Mouse (Mus musculus) B cell, adult 2 months (primary cell): ENCODE data around the gene Parp14.

Source experiments
- DNase-seq, 2 experiments: peaks; one replicate each; pipeline ENCODE4 v3.0.0; 2022

Gene Parp14

DNA sequence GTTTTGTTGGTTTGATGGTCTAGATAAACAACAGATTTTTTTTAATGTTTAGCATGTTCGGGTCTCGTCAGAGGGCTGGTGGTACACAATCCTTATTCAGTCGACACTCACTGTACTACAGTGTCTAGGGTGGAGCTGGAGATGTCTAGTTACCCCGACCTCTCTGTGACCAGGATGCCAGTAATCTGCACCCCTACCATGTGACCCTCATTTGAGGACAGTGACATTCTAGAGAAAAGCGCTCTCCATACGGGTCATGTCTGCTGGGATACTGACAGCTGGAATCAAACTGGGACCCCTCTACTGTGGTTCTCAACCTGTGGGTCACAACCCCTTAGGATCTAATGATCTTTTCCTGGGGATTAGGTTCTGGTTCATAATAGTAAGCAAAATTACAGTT lies 1.7 kb downstream of the Parp14 start:
- DNase-seq: no peak

DNA sequence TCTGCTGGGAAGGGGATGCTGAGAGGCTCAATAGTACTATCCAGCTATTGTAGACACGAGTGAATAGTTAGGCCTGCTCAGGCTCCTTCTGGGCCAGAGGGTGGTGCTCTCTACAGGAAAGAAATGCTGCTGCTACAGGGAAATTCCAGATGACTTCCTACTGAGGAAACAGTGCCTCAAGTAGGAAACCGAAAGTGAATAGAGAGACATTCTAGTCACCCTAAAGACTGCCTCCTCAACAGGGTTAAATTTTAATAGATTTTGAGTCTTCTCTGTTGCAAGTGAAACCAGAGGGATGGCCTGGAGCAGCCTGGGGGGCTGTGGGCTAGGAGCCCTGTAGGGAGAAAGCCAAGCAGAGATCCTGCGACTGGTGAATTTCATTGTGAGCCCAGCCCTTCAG lies 2.2 kb downstream of the Parp14 start:
- DNase-seq: peak; percentile 22

DNA sequence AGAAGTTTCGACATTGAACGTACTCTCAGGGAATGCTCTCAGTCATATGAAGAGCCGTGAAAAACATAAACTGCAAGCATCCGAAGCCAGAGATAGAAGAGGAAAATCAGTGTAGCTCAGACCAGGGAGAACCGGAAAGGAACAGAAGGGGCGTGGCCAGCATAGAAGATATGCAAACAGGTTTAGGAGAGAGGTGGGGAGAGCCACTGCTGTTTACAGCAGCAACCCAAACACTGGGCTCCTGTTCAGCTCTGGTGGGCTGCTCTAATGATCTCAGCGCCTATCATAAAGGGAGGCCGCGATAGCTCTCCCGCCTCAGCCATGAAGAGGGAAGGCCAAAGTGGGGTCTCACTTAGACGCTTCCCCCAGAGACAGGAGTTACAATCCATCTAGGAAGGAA lies 3.6 kb downstream of the Parp14 start:
- DNase-seq: no peak

DNA sequence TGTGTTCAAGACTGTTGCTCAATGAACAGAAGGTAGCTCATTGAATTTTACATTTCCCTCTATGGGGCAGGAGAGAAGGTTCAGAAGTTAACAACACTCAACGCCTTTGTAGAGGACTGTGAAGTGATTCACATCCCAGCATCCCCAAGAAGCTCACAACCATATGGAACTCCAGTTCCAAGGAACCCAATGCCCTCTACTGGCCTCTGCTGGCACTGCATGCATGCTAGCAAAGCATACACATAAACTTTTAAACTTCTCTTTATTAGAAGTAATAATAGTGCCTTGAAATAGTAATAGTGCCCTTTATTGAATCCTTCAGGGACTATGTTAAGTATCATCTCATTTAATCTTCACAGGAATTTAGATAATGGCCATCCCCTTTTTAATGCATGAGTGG lies 9.3 kb downstream of the Parp14 start:
- DNase-seq: peak; percentile 43 to 46

DNA sequence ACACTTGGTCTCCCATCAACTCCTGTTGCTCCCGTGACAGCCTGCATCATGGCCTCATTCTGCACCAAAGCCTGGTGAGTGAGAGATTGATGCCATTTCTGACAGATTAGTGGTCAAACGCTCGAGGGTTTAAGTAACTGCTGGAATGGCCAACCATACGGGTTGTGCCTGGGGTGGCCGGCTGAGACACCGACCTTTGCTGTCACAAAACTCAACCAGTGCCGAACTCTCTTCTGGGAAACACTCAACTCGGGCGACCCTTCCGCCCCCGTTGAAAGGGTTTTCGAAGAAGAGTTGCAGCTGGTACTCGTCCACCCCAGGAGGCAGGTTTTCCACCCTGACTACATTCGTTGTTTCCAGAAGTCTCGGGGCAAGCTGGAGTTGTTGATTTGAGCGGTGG lies 11.1 kb downstream of the Parp14 start:
- no peak for DNase-seq

DNA sequence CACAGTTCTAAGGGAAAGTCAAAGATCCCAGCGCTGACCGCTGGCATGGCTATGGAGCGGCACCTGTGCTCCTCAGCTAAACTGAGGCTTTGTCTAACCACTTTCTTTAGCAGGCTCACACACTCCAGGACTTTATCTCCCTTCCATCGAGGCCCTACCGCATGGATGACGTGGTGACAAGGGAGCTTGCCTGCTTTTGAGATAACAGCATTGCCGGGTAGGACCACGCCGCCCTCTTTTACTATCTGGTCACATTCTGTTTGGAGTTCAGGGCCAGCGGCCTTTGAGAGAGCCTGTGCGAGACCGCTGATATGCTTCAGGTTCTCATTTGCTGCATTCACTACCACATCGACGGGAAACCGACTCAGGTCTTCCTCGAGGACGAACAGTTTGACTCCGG lies 14.6 kb downstream of the Parp14 start:
- no peak for DNase-seq

DNA sequence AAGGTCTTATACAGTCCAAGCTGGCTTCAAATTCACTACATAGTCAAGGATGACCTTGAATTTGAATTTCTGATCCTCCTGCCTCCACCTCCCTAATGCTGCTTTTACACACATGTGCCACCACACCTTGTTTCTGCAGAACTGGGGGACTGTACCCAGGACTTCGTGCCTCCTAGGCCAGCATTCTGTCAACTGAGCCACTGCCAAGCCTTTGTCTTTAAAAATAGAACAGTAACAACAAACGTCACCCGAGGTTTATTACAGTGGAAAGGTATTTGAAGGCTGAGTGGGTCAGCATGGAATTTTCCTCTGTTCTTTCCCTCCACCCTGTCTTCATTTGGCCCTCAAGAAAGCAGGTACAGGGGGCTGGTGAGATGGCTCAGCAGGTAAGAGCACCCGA lies 15.5 kb downstream of the Parp14 start:
- DNase-seq: no peak

DNA sequence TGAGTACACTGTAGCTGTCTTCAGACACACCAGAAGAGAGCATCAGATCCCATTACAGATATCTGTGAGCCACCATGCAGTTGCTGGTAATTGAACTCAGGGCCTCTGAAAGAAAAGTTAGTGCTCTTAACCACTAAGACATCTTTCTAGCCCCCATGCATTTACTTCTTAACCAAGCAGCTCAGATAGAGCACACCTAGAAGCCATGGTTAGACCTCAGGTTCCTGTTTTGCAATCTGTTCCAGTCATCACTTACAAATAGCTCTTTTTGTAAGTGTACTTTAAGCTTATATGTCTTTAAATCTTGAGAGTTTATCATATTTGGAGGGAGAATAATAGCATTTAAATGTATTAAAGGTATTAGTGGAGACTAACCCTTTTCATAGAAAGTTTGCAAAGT lies 24.2 kb downstream of the Parp14 start:
- DNase-seq: no peak

DNA sequence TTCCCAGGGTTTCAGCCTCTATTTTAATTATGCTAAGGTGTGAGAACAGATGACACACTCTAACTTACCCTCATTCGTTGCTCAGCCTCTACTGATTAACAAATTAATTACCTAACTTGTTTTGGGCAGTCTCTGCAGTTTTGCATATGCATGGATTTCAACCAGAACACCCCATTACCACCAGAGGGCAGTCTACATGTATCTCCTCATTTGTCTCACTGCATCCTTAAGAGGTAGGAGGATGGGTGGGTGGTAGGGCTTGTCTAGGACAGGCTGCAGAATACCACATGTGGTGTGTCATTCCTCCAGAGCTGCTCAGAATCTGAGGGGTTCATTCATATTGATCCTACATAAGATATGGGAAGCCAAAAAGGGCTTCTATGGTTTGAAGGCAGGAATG lies 31.7 kb downstream of the Parp14 start:
- DNase-seq: peak; percentile 58 to 66

DNA sequence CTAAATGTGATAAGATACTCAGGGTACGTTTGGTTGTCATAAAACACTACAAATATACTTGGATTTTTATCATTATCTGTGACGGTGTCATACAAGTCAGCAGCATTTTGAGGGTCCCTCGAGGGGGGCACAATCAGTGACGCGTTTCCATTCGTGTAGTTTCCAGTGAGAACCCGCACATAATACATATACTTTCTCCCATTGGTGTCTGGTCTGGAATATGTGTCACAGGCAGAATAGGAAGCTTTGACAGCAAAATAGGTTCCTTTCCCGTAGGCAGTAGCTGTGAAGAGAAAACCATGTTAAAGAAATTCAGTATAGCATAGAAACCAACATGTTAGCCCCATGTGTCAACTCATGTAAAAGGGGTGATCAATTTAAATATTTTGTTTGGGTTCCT lies 36.7 kb downstream of the Parp14 start:
- no peak for DNase-seq

DNA sequence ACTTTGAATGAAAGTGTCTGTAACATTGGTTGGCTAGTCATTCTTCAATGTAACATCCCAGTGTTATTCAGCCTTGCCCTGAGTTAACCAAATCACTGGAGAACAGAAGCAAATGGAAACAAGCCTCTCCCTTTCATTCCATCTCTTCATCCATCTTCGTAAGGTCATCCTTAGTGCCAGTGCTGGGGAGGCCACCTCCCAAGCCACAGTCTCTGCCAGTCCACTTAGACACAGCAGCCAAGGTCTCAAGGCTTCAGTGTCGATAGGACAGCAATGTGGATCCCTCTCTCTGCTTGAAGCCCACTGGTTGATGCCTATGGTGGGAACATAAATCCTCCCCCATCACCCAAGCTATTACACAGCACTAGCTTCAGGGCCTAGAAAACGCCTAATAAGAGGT lies 38.4 kb downstream of the Parp14 start:
- DNase-seq: no peak

DNA sequence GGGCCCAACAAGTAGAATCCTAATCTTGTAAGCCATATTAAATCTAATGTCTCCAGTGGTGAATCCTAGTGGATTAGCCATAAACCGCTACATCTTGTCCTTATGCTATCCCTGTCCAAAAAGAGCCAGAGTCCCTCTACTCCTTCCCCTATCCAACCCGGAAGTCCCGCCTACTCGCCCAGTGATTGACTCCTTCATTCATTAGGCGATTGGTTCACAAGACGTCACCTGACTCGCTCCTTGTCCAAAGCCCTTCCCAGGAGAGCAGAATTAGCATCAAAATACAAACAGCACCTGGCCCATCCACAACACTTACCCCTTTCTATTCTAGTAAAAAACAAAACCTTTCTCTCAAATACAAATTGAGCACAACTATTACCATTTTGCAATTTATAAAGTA lies 41.3 kb downstream of the Parp14 start:
- DNase-seq: no peak

DNA sequence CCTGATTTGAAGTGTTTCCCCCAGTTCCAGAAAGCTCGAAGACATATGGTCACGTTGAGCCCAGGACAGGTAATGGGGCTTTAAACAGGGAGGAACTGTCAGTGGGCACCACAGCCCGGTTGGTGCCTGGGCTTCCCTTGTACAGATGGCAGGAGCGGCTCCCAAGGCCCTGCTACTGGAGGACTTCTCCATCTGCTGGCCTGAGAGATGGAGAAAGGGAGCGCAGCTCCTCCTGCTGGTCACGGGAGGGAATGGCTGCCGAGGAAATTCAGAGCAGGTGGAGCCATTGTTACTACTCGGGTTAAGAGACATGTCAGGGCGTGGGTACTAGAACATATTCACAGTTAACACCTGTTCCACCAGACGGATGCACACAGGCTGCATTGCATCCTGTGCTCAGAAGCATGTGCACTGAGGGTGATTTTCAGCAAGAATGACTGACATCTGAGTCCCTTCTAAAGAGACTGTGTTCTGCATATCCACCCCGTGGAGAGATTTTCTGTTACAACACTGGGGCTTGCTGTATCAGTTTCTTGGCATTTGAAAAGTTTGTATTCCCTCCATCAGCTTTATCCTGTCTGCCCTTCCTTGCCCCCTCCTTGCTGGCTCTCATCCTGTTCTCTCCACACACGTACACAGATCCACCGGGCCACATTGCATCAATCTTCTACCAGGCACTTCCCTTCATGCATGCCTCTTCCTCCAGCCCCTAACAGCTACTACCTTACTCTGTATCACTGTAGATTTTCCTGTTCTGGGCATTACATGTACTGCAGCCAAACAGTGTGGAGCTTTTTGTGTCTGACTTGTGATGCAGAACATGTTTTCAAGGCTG lies 53.9 kb downstream of the Parp14 start:
- peak; percentile 84 to 85 for DNase-seq

DNA sequence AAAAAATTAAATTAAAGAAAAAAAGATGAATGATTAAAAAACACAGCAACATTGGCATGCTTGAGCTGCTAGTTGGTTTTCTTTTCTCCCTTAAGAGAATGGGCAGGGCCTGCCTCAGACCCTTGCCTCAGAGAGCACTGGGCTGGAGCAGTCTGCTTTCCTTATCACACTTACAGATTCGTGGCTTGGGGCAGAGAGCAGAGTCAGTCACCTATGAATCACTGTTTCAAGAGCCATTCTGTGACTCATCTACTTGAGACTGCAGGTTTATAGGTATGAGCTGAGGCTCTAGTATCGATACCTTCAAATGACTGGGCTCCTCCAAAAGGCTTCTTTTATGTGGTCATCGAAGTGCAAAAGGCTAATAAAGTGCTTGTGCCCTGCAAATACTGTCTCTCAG lies 58.2 kb downstream of the Parp14 start:
- no peak for DNase-seq

DNA sequence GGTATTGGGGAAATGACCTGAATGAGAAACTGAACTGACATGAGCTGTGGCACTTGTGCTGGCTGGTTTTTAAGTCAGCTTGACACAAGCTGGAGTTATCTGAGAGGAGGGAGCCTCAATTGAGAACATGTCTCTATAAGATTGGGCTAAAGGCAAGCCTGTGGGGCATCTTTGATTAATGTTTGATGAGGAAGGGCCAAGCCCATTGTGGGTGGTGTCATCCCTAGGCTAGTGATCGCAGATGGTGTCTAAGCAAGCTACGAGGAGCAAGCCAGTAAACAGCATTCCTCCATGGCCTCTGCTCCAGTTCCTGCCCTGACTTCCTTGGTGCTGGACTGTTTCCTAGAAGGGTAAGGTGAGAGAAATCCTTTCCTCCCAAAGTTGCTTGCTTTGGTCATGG lies 62.5 kb downstream of the Parp14 start:
- DNase-seq: no peak

DNA sequence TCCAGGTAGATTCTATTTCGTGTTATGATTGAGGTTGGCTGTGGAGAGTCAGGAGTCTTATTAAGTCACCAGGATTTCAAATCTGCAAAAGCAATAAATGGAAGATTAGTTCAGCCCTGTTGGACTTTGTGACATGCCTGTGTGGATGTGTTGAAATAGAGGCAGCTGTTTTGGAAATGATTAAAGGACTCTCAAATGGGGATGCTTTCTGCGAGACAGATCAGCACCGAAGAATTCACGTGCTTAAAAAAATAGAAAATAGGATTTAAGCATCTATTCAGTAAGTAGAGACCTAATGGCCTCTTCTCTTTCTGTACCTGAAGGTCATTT lies 63.7 kb downstream of the Parp14 start:
- no peak for DNase-seq

DNA sequence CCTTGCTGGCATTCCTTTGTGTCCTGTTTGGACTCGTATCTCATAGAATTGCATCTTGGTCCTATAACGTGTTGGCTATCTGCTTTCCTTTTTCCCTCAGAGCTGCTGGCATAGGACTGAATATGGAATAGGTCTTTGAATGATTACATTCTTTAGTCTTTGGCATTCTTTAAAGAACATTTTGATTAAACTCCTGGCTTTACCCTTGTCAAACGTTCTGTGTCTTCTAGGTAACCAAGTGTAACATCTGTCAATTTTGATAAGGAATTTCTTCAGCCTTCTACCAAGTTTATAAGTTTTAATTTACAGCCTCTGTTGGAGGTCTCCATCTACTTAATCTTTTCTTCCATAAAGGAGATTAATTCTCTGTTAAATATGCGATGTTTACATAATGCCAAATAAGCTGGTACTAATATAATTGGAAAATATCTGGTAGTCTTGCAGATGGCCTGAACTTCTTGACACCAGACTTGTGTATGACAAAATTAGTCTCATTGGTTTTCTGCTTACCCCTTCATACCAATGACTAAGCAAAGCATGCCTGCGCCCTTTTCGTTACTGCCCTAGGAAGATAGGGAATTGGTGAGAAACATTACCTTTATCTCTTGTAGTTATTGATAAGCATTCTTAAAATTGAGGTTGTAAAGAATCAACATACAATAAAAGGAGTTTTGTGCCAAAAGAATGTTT lies 64.2 kb downstream of the Parp14 start:
- DNase-seq: no peak

DNA sequence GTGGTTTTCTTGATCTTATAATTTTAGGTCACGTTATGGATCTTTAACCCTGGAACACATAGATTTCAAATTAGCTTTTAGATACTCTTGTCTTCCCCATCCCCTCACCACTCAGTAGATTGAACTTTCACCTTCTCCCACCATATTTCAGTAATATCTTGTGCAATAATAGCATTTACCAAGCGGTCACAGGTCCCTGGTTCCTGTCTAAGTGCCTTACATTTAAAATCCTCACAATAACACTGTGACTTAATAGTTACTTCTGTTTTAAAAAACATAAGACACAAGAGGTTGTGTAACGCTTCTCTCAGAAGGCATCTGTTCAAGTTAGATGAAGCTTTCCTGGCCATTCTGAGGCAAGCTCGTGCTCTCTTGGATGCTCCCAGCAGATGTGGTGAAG lies 67.6 kb downstream of the Parp14 start:
- no peak for DNase-seq

DNA sequence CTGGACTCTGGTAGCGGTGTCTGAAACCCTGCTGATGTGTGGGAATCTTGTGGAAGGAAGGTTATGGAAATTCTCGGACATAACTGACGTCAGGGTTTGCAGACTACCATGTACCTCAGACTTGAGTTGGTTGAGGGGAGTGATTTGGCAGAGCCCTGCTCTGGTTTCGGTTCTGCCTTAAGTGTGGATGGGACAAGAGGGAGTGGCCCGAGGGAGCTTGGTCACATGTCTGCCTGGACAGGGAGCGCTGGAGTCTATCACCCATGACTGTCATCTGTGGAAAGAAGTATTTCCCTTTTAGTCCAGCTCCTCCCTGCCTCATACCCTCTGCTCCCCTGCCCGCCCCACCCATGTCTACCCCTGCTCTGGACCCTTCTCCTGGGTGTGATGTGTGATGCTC lies 69.2 kb downstream of the Parp14 start:
- DNase-seq: no peak

DNA sequence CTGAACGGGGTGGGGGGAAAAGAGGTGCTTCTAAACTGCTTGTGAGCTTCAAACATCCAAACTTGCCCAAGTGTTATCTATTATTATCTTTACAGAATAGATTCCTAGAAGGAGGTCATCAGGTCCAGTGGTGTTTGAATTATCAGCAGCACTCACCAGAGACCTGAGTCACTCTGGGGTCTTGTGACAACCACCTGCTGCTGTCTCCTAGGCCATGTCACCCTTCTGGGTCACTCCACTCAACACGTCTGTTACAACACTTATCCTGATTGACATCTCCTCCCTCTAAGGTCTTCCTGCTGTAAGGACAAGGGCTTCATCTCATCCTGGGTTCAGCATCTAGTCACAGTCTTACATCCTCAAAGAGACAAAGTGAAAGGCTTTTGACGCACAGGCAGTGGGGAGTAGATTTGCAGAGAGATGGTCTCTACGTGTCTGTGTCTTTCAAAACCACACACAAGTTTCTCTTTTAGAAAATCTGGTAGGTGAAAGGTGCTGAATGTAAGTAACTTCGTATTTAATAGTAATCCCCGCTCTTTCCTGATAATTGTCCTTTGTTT lies 79.3 kb downstream of the Parp14 start:
- no peak for DNase-seq

DNA sequence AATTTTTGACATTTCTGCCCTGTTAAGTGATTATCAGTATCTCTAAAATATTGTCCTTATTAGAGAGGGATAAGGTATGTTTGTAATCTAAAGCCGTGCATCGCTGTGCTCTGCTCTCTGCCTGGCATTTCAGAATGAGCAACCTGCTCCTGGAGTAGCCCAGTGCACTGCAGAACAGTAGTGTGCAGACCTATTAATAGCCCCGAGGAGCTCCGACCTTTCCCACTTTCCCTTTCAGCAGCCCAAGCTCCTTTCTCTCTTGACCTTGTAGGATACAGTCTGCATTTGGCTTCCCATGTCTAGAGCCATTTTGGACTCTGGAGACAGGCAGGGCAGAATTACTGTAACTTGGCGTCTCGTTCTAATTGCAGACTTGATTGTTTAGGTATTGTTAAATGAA lies 83.0 kb downstream of the Parp14 start:
- no peak for DNase-seq

DNA sequence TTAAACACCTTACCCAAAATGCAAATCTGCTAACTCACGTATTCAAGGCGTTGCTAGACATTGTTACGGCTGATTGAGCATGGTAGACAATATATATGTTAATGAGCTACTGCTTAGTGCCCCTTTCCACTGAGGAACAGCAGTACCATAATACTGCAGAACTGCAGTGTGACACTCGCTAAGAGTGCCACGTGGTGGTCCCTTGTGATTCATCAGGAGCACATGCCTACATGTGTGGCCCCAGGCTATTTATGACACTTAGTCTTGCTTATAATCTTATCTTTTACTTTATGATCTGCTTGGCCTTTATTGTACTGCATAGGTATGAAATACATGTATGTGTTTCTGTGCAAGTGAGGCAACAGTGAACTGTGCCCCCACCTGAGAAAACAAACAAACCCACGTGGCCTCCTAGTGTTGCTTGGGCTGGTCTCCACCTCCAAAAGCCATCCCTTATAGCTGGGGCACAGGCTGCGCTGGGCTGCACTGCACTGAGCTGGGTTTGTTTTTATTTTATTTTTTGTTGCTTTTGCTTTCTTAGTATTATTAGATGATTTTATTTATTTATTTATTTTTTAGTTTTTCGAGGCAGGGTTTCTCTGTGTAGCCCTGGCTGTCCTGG lies 83.7 kb downstream of the Parp14 start:
- DNase-seq: no peak

DNA sequence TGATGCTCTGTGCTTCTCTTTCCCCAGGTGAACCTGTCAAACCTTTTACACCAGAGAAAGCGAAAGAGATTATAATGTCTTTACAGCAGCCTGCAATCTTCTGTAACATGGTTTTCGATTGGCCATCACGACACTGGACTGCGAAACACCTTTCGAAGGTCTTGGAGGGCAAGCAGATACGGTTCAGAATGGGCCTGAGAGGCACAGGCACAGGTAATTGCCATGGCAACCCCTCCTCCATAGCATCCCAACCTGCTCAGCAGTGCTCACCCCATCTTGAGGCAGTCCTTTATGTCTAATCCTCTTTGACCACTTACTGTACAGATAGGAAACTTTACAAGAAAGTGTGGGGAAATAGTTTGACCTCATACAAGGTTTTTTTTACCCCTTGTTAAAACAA lies 84.2 kb downstream of the Parp14 start:
- DNase-seq: no peak

DNA sequence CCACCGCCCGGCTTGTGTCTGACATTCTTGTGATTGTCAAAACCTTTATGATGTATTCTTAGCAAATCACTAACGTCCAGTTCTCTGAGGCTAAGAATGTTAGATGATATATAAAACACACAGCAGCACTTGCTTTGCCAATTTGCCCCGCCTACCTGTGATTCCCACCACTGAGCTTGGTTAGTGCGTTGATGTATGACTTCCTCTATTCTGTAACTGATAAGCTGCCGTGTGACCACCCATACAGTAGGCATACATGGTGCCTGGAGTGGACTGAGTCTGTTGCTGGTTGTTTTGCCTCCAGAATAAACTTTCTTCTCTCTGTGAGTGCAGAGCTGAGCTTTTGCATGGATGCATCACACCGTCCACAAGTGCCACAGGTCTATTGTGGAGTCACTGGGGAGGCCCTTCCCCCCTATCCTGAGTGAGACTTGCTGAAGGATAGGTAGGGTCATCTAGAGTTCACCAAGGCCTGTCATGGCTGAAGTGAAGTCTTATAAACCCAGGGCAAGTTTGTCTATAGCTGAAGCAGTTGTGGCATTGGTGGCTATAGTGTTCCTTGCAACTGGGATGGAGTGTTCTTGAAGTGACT lies 87.1 kb downstream of the Parp14 start:
- peak; percentile 37 to 46 for DNase-seq
